Mouse (Mus musculus) erythroblast, embryonic 14.5 days (primary cell): ENCODE measurements around the gene Polr3c. TPM values are rescaled to one million over a fixed set of nuclear protein-coding genes. Genes with fewer than 3 reads are reported as not detected.
"Not testable (repeated sequence)": the region's sequence is repeated elsewhere in the genome, so short reads cannot be mapped to it uniquely, and the experiment has no call there.

ENCODE experiments used
- H3K27me3 ChIP-seq: 2 replicates; pipeline ENCODE4 v1.6.1; 2012; ENCODE audit warnings: inconsistent platforms; ENCODE audit not compliant: control insufficient read depth
- H3K36me3 ChIP-seq: 2 replicates; pipeline ENCODE4 v1.6.1; 2012; ENCODE audit warnings: mild to moderate bottlenecking, inconsistent platforms; ENCODE audit not compliant: control insufficient read depth
- H3K4me1 ChIP-seq: 2 replicates; pipeline ENCODE4 v1.6.1; 2012; ENCODE audit warnings: inconsistent platforms; ENCODE audit not compliant: control insufficient read depth
- H3K4me3 ChIP-seq: replicated peaks from 2 replicates; pipeline ENCODE3; 2012; ENCODE audit warnings: moderate library complexity, mild to moderate bottlenecking, inconsistent platforms
- H3K9me3 ChIP-seq: 2 replicates; pipeline ENCODE4 v1.6.1; 2012; ENCODE audit warnings: low read length, inconsistent platforms, mixed read lengths; ENCODE audit not compliant: control insufficient read depth
- GATA1 ChIP-seq: IDR thresholded peaks from 2 replicates; pipeline ENCODE4 v1.6.1; 2012; ENCODE audit warnings: low read length, inconsistent platforms, mixed read lengths
- TAL1 ChIP-seq: IDR thresholded peaks from 3 replicates; pipeline ENCODE4 v1.6.1; 2012; ENCODE audit warnings: low read length, inconsistent platforms, mixed read lengths
- polyA plus RNA-seq: library from polyadenylated mRNA; stranded (reverse); fragments of >175 nt; gene quantifications from 2 replicates; pipeline ENCODE4 v1.2.3, GENCODE M21; 2012

Polr3c gene
- polyA plus RNA-seq, 1 experiment: 1.2 TPM

DNA sequence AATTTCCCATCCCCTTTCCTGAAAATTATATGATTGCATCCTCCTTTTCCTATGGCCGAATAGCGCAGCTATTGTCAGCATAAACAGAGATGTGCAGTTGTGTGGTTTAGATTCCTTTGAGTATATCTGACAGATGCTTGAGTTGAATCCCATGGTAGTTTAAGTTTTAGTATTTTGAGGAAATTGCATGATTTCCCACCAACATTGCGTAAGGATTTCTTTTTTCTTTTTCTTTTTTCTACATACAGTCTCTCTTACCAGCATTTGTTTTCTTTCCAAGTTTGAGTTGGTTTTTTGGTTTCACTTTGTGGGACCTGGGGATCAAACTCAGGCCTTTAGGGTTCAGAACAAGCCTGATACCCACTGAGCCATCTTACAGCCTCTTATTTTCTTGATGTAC, 16.9 kb upstream of the Polr3c start:
- H3K4me1 ChIP-seq: no peaks in the 10 kb centered on the region
- no peak overlapping the region for H3K4me3 ChIP-seq
- TF ChIP-seq TAL1 (no peak), GATA1 (no peak)
- H3K36me3 ChIP-seq: 0 out of 2 replicates have a peak, but pooled peaks cover 2% of the 10 kb centered on the region
- H3K27me3 ChIP-seq: no peaks in the 10 kb centered on the region
- no peaks in the 10 kb centered on the region for H3K9me3 ChIP-seq

DNA sequence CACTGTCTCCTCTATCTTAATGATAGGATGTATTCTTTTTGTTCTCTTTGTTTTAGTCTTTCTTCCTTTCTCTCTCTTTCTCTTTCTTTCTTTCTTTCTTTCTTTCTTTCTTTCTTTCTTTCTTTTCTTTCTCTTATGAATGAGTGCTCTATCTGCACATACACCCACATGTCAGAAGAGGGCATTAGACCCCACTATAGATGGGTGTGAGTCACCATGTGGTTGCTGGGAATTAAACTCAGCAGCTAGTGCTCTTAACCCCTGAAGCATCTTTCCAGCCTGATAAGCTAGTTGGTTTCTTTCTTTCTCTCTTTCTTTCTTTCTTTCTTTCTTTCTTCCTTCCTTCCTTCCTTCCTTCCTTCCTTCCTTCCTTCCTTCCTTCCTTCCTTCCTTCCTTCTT, 12.9 kb upstream of the Polr3c start:
- not testable (repeated sequence) for H3K4me1 ChIP-seq, H3K4me3 ChIP-seq, H3K9me3 ChIP-seq, H3K36me3 ChIP-seq, H3K27me3 ChIP-seq

DNA sequence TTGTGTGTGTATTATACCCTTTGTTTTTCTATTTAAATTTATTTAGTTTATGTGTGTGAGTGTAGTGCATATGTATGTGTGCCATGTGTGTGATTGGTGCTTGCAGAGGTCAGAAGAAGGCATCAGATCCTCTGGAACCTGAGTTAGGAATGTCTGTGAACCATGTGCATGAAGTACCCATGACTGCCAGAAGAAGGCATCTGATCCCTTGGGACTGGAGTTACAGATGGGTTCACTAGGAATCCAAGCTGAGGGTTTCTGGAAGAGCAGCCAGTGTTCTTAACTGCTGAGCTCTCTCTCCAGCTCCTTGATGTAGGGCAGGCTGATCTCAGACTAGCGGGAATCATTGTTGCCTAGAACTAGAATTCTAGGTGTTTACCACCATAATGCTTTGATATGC, 10.6 kb upstream of the Polr3c start:
- Histone ChIP-seq H3K4me1 (no peaks in the 10 kb centered on the region), H3K4me3 (no peak overlapping the region), H3K36me3 (0 out of 2 replicates have a peak, but pooled peaks cover 2% of the 10 kb centered on the region), H3K27me3 (no peaks in the 10 kb centered on the region), H3K9me3 (no peaks in the 10 kb centered on the region)
- TF ChIP-seq TAL1 (no peak), GATA1 (no peak)

DNA sequence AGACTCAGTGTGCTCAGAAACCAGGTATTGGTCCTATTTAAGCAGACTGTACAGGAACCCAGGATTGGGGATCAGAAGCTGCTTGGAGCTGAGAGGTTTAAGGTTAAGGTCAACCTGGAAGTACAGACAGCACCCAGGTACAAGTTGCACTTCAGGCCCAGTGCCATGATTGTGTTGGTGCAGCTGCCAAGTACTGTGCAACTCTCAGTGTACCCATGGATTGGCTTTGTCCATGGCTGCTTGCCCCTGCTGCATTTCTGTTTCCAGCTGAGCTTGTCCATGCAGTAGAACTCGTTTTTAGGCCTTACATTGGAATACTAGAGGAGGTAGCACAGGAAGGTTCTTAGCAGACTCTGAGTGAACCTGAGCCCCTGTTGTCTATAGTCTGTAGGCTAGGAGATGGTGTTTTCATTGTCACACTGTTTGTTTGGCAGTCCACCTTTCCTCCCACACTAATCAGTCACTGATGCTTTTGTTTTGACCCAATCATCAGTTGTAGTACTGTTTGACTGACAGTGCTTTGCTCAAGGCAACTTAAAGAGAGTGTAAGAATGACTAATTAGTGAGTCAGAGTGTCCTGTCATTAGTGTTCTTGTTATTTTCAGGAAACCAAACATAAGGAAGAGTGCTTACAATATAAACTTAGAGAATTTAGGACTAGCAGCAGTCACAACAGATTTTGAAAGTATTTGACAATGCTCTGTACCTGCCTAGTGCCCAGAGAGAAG, 9.7 kb upstream of the Polr3c start:
- no peak for TF ChIP-seq GATA1
- TF ChIP-seq TAL1: no peak
- H3K4me3 ChIP-seq: no peak overlapping the region
- H3K36me3 ChIP-seq: 0 out of 2 replicates have a peak, but pooled peaks cover 2% of the 10 kb centered on the region
- no peaks in the 10 kb centered on the region for H3K27me3 ChIP-seq
- no peaks in the 10 kb centered on the region for H3K4me1 ChIP-seq
- no peaks in the 10 kb centered on the region for H3K9me3 ChIP-seq

DNA sequence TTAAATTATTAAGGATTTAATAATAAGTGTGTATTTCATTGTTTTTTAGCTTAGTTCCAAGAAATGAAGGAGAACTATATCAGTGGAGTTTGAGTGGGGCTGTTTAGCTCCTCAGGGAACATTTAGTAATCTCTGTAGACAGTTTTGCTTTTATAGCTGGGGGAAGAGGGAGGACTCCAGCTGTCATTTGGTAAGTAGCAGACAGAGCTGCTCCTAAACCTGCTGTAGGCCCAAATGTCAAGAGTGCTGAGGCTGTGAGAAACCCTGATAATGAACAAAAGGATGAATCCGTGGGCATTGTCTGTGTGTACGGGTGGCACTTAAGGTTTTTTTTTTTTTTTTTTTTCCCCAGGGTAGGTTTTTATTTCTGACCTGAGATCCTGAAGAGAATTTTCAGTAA, 7.8 kb upstream of the Polr3c start:
- H3K4me3 ChIP-seq: no peak overlapping the region
- H3K4me1 ChIP-seq: peaks cover 6% of the 10 kb centered on the region
- no peak for TF ChIP-seq TAL1
- no peak for TF ChIP-seq GATA1

DNA sequence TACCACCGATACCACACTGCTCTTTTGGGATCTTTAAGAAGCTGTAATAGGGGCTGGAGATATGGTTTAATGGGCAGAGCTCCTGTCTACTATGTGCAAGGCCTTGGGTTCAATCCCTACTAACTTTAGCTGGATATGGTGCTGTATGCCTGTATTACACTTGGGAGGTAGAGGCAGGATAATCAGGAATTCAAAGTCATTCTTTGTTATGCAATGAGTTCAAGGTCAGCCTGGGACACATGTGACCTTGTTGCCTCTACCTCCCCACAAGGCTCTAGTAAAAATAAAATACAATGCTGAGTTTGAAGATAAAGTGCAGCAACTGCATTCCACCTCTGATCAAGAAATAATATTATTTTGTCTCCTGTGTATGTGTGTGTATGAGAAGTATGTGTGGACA, 6.6 kb upstream of the Polr3c start:
- TF ChIP-seq GATA1: no peak
- no peak for TF ChIP-seq TAL1
- Histone ChIP-seq H3K27me3 (no peaks in the 10 kb centered on the region), H3K9me3 (no peaks in the 10 kb centered on the region), H3K36me3 (no peaks in the 10 kb centered on the region), H3K4me1 (peaks cover 16% of the 10 kb centered on the region), H3K4me3 (no peak overlapping the region)

More for the DNA sequence above, 7.8 kb upstream of the Polr3c start:
- Histone ChIP-seq H3K36me3 (no peaks in the 10 kb centered on the region), H3K9me3 (no peaks in the 10 kb centered on the region), H3K27me3 (no peaks in the 10 kb centered on the region)

DNA sequence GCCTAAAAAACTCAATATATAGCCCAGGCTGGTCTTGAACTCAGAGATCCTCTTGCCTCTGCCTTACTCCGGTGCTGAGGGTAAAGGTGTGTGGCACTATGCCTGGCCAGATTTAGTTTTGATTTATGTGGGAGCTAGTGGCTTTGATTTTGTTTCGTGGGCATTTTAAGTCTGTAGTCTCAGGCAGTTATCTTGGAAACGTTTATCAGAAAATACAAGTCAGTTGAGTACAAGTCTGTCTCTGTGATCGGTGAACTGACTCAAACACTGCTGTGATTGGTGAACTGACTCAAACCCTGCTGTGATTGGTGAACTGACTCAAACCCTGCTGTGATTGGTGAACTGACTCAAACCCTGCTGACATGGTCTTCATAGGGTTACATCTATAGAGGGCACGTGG, 3.4 kb upstream of the Polr3c start:
- Histone ChIP-seq H3K4me3 (no peak overlapping the region), H3K4me1 (peaks cover 34% of the 10 kb centered on the region), H3K36me3 (no peaks in the 10 kb centered on the region), H3K9me3 (no peaks in the 10 kb centered on the region), H3K27me3 (no peaks in the 10 kb centered on the region)
- no peak for TF ChIP-seq TAL1
- no peak for TF ChIP-seq GATA1

DNA sequence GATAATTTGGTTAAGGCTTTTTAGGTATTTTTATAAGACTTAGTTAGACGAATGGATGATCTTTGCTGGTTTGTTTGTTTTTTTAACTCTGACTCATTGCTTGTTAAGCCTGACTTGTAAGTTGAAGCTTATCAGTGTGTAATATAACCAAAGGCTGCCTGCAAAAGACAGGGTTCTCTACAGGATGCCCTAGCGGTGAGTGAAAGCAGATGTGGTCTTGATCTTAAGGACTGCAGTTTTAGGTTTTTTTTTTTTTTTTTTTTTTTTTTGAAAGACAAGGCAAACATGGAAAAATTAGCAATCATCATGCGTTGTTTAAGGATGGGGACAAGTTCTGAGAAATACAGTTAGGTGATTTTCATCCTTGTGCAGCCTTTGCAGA, 2.0 kb upstream of the Polr3c start:
- TF ChIP-seq TAL1: no peak
- no peak for TF ChIP-seq GATA1
- peak overlapping the region; percentile 97 for H3K4me3 ChIP-seq
- H3K9me3 ChIP-seq: no peaks in the 10 kb centered on the region
- H3K4me1 ChIP-seq: peaks cover 41% of the 10 kb centered on the region
- H3K27me3 ChIP-seq: no peaks in the 10 kb centered on the region
- H3K36me3 ChIP-seq: peaks cover 10% of the 10 kb centered on the region

DNA sequence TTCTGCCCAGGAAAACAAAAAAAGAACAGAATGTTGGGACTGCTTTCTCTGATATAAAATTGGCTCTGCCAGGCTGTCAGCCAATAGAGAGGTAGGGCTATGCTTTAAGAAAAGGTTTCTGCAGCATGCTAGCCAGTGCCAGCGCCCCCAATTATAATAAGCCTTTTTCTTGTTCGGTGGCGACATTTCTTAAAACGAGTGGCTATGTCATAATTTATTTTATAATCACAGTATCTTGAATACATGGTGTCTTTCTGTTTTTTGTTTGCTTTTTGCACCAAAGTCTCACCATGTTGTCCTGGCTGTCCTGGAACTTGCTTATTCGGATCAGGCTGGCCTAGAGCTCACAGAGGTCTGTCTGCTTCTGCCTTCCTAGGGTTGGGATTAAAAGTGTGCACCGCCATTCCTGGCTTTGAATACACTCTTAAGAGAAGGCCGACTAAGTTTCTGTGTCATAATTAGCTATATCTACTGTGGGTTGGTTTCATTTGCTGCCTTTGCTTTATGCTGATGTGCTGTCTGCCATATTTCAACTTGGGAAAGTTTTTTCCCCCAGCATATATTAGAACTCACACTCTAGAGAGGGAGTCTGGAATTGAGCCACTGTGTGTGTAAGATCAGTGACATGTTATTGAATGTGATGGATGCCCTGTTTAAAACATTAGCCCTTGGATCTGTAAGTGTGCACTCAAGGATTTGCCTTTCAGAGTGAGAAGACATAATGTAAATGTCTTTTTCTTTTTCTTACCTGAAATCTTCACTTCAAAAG, 1.4 kb upstream of the Polr3c start:
- Histone ChIP-seq H3K4me3 (peak overlapping the region; percentile 97), H3K27me3 (no peaks in the 10 kb centered on the region), H3K9me3 (no peaks in the 10 kb centered on the region), H3K4me1 (peaks cover 41% of the 10 kb centered on the region), H3K36me3 (peaks cover 15% of the 10 kb centered on the region)
- TF ChIP-seq GATA1: no peak
- TF ChIP-seq TAL1: no peak
